Mouse (Mus musculus) heart, embryonic 16.5 days (tissue): Measurements from ENCODE around the gene Gm6370. TPM values are rescaled to one million over a fixed set of nuclear protein-coding genes. Genes with fewer than 3 reads are reported as not detected.

Experiments
- polyA plus RNA-seq: library from polyadenylated mRNA; unstranded; fragments of >200 nt; fragmentation: Nextera tagmentation; extraction: Ambion mirVana; gene quantifications from 2 replicates; pipeline ENCODE4 v1.2.1, GENCODE M21; 2015

The Gm6370 gene
- polyA plus RNA-seq, 1 experiment from 2014 or later, result not detected

Other genes with a start within 250 kb of the Gm6370 start
- gene Wasf3, start 106.4 kb upstream of the Gm6370 start, polyA plus RNA-seq, result 0.15 and 0.33 TPM in 2 replicates
- not detected in 2 replicates for gene Gm6408, start 9.4 kb upstream of the Gm6370 start, polyA plus RNA-seq
- not detected in 2 replicates for gene 4930449I24Rik, start 11.0 kb downstream of the Gm6370 start, polyA plus RNA-seq
- gene Gm3402, start 22.8 kb downstream of the Gm6370 start, polyA plus RNA-seq, result not detected in 2 replicates
- not detected in 2 replicates for gene Gm3404, start 34.4 kb downstream of the Gm6370 start, polyA plus RNA-seq
- not detected in 2 replicates for gene Gm3409, start 46.3 kb downstream of the Gm6370 start, polyA plus RNA-seq
- gene Gm3415, start 64.8 kb downstream of the Gm6370 start, polyA plus RNA-seq, result not detected in 2 replicates
- not detected in 2 replicates for gene Gpr12, start 93.9 kb downstream of the Gm6370 start, polyA plus RNA-seq